Mouse (Mus musculus): ENCODE measurements at regions not wholly inside any gene's neighbourhood (a gene's known extent, or its start where the extent isn't known, plus 50 kb on each side); places are given as distances from the start of the nearest gene placed in this dataset.

GRCm38 (mm10) chr2:160256251-160256650, 77.7 kb downstream of the Gm826 start:
- H3K4me3 ChIP-seq (ENCODE audit: low read depth, low read length), result no peak overlapping the region
- no peaks in the 10 kb centered on the region for H3K36me3 ChIP-seq (ENCODE audit: control insufficient read depth, insufficient read depth, low read length)
- DNase-seq (ENCODE audit: low spot score) (no peak), ATAC-seq (ENCODE audit: low FRiP score) (no peak)
- H3K4me1 ChIP-seq (replicated peaks; ENCODE audit: control insufficient read depth, insufficient read depth, low read length), result no peaks in the 10 kb centered on the region
- H3K9me3 ChIP-seq (ENCODE audit: control insufficient read depth, low read length), result no peaks in the 10 kb centered on the region
- H3K27me3 ChIP-seq (ENCODE audit: control insufficient read depth, insufficient read depth, low read length), result no peaks in the 10 kb centered on the region
- WGBS, result 77% methylated on average over 7 of the region's 7 CpGs
- no peak overlapping the region for H3K4me2 ChIP-seq (replicated peaks; ENCODE audit: low read depth, low read length)
- H3K9ac ChIP-seq (ENCODE audit: low read depth, low read length), result no peak overlapping the region
- no peak overlapping the region for H3K27ac ChIP-seq (ENCODE audit: low read depth, low read length)

- Histone ChIP-seq H3K4me1 (replicated peaks; ENCODE audit: control insufficient read depth, insufficient read depth, low read length) (no peaks in the 10 kb centered on the region), H3K27me3 (ENCODE audit: control insufficient read depth, insufficient read depth, low read length) (no peaks in the 10 kb centered on the region), H3K4me2 (replicated peaks; ENCODE audit: low read depth, low read length) (no peak overlapping the region), H3K36me3 (ENCODE audit: control insufficient read depth, insufficient read depth, low read length) (no peaks in the 10 kb centered on the region), H3K9me3 (ENCODE audit: control insufficient read depth, low read length) (no peaks in the 10 kb centered on the region), H3K4me3 (ENCODE audit: low read depth, low read length) (no peak overlapping the region), H3K27ac (ENCODE audit: low read depth, low read length) (no peak overlapping the region), H3K9ac (ENCODE audit: low read depth, low read length) (no peak overlapping the region)
- DNase-seq (ENCODE audit: low spot score) (no peak), ATAC-seq (ENCODE audit: low FRiP score) (no peak)
- WGBS, result 93% methylated on average over 3 of the region's 3 CpGs
Measured at GRCm38 (mm10) chr2:160250228-160250627, 83.7 kb downstream of the Gm826 start.

GRCm38 (mm10) chr2:160249104-160250093, 84.6 kb downstream of the Gm826 start:
- Histone ChIP-seq H3K4me2 (replicated peaks; ENCODE audit: low read depth, low read length) (no peak overlapping the region), H3K4me3 (ENCODE audit: low read depth, low read length) (no peak overlapping the region), H3K9me3 (ENCODE audit: control insufficient read depth, low read length) (no peaks in the 10 kb centered on the region), H3K27me3 (ENCODE audit: control insufficient read depth, insufficient read depth, low read length) (no peaks in the 10 kb centered on the region), H3K36me3 (ENCODE audit: control insufficient read depth, insufficient read depth, low read length) (no peaks in the 10 kb centered on the region), H3K4me1 (replicated peaks; ENCODE audit: control insufficient read depth, insufficient read depth, low read length) (no peaks in the 10 kb centered on the region), H3K9ac (ENCODE audit: low read depth, low read length) (no peak overlapping the region), H3K27ac (ENCODE audit: low read depth, low read length) (no peak overlapping the region)
- ATAC-seq (ENCODE audit: low FRiP score) (no peak), DNase-seq (ENCODE audit: low spot score) (no peak)
- 73% methylated on average over 9 of the region's 9 CpGs for WGBS

- 78% methylated on average over 6 of the region's 6 CpGs for WGBS
- Histone ChIP-seq H3K4me3 (ENCODE audit: low read depth, low read length) (no peak overlapping the region), H3K27me3 (ENCODE audit: control insufficient read depth, insufficient read depth, low read length) (no peaks in the 10 kb centered on the region), H3K36me3 (ENCODE audit: control insufficient read depth, insufficient read depth, low read length) (no peaks in the 10 kb centered on the region), H3K9ac (ENCODE audit: low read depth, low read length) (no peak overlapping the region), H3K4me1 (replicated peaks; ENCODE audit: control insufficient read depth, insufficient read depth, low read length) (no peaks in the 10 kb centered on the region), H3K27ac (ENCODE audit: low read depth, low read length) (no peak overlapping the region), H3K9me3 (ENCODE audit: control insufficient read depth, low read length) (no peaks in the 10 kb centered on the region), H3K4me2 (replicated peaks; ENCODE audit: low read depth, low read length) (no peak overlapping the region)
- DNase-seq (ENCODE audit: low spot score) (no peak), ATAC-seq (ENCODE audit: low FRiP score) (no peak)
Measured at GRCm38 (mm10) chr2:160247286-160247685, 86.7 kb downstream of the Gm826 start.

GRCm38 (mm10) chr2:160246356-160246755, 87.6 kb downstream of the Gm826 start:
- Histone ChIP-seq H3K4me1 (replicated peaks; ENCODE audit: control insufficient read depth, insufficient read depth, low read length) (no peaks in the 10 kb centered on the region), H3K9me3 (ENCODE audit: control insufficient read depth, low read length) (no peaks in the 10 kb centered on the region), H3K36me3 (ENCODE audit: control insufficient read depth, insufficient read depth, low read length) (no peaks in the 10 kb centered on the region), H3K27ac (ENCODE audit: low read depth, low read length) (no peak overlapping the region), H3K4me3 (ENCODE audit: low read depth, low read length) (no peak overlapping the region), H3K4me2 (replicated peaks; ENCODE audit: low read depth, low read length) (no peak overlapping the region), H3K9ac (ENCODE audit: low read depth, low read length) (no peak overlapping the region), H3K27me3 (ENCODE audit: control insufficient read depth, insufficient read depth, low read length) (no peaks in the 10 kb centered on the region)
- 72% methylated on average over 1 of the region's 1 CpGs for WGBS
- DNase-seq (ENCODE audit: low spot score) (no peak), ATAC-seq (ENCODE audit: low FRiP score) (no peak)

GRCm38 (mm10) chr2:160244866-160245265, 89.1 kb downstream of the Gm826 start:
- Histone ChIP-seq H3K9me3 (ENCODE audit: control insufficient read depth, low read length) (no peaks in the 10 kb centered on the region), H3K36me3 (ENCODE audit: control insufficient read depth, insufficient read depth, low read length) (no peaks in the 10 kb centered on the region), H3K4me3 (ENCODE audit: low read depth, low read length) (no peak overlapping the region), H3K4me2 (replicated peaks; ENCODE audit: low read depth, low read length) (no peak overlapping the region), H3K9ac (ENCODE audit: low read depth, low read length) (no peak overlapping the region), H3K27me3 (ENCODE audit: control insufficient read depth, insufficient read depth, low read length) (no peaks in the 10 kb centered on the region), H3K27ac (ENCODE audit: low read depth, low read length) (no peak overlapping the region), H3K4me1 (replicated peaks; ENCODE audit: control insufficient read depth, insufficient read depth, low read length) (no peaks in the 10 kb centered on the region)
- DNase-seq (ENCODE audit: low spot score) (no peak), ATAC-seq (ENCODE audit: low FRiP score) (no peak)
- 27% methylated on average over 7 of the region's 7 CpGs for WGBS

- H3K27me3 ChIP-seq (ENCODE audit: control insufficient read depth, insufficient read depth, low read length), result no peaks in the 10 kb centered on the region
- H3K4me2 ChIP-seq (replicated peaks; ENCODE audit: low read depth, low read length), result no peak overlapping the region
- ATAC-seq (ENCODE audit: low FRiP score), result no peak
- no peak overlapping the region for H3K9ac ChIP-seq (ENCODE audit: low read depth, low read length)
- no peak for DNase-seq (ENCODE audit: low spot score)
- 79% methylated on average over 12 of the region's 12 CpGs for WGBS
- no peaks in the 10 kb centered on the region for H3K36me3 ChIP-seq (ENCODE audit: control insufficient read depth, insufficient read depth, low read length)
- no peaks in the 10 kb centered on the region for H3K9me3 ChIP-seq (ENCODE audit: control insufficient read depth, low read length)
- no peaks in the 10 kb centered on the region for H3K4me1 ChIP-seq (replicated peaks; ENCODE audit: control insufficient read depth, insufficient read depth, low read length)
- no peak overlapping the region for H3K27ac ChIP-seq (ENCODE audit: low read depth, low read length)
- no peak overlapping the region for H3K4me3 ChIP-seq (ENCODE audit: low read depth, low read length)
Measured at GRCm38 (mm10) chr2:160240531-160241379, 93.2 kb downstream of the Gm826 start.

GRCm38 (mm10) chr2:160237436-160238104, 96.4 kb downstream of the Gm826 start:
- Histone ChIP-seq H3K36me3 (ENCODE audit: control insufficient read depth, insufficient read depth, low read length) (no peaks in the 10 kb centered on the region), H3K27me3 (ENCODE audit: control insufficient read depth, insufficient read depth, low read length) (no peaks in the 10 kb centered on the region), H3K4me3 (ENCODE audit: low read depth, low read length) (no peak overlapping the region), H3K4me1 (replicated peaks; ENCODE audit: control insufficient read depth, insufficient read depth, low read length) (no peaks in the 10 kb centered on the region), H3K4me2 (replicated peaks; ENCODE audit: low read depth, low read length) (no peak overlapping the region), H3K9me3 (ENCODE audit: control insufficient read depth, low read length) (no peaks in the 10 kb centered on the region), H3K9ac (ENCODE audit: low read depth, low read length) (no peak overlapping the region), H3K27ac (ENCODE audit: low read depth, low read length) (no peak overlapping the region)
- WGBS, result 83% methylated on average over 3 of the region's 3 CpGs
- DNase-seq (ENCODE audit: low spot score) (no peak), ATAC-seq (ENCODE audit: low FRiP score) (no peak)
